Mouse (Mus musculus): ENCODE data around the gene Aco1.

GRCm38 (mm10) chr4:40192246-40192645 lies 49.4 kb downstream of the Aco1 start:
- TF ChIP-seq CTCF (IDR thresholded peaks at IDR 0.05; ENCODE audit: low read depth, low read length): no peak
- no peak for TF ChIP-seq GATA1 (IDR thresholded peaks at IDR 0.05; ENCODE audit: borderline replicate concordance, low read length)
- no peak for TF ChIP-seq POLR2AphosphoS5 (IDR thresholded peaks at IDR 0.05; ENCODE audit: insufficient replicate concordance, low read depth, low read length)

All from G1E (cell line).